Mouse (Mus musculus): ENCODE data around the gene Rasgef1b. TPM values are rescaled to one million over a fixed set of nuclear protein-coding genes. Genes with fewer than 3 reads are reported as not detected.
"Not testable (repeated sequence)": the region's sequence is repeated elsewhere in the genome, so short reads cannot be mapped to it uniquely, and the experiment has no call there.

The Rasgef1b gene
- total RNA-seq, 4 experiments from 2014 or later, result 15.6 to 18.0 (median 16.5) TPM

- DNase-seq (ENCODE audit: low spot score in 2 of 2), result no peak
Measured at GRCm38 (mm10) chr5:99230476-99230875, 498.4 kb downstream of the Rasgef1b start.

GRCm38 (mm10) chr5:99227361-99227760 lies 501.5 kb downstream of the Rasgef1b start:
- DNase-seq (ENCODE audit: low spot score in 2 of 2), result no peak

GRCm38 (mm10) chr5:99224571-99225011 lies 504.3 kb downstream of the Rasgef1b start:
- DNase-seq (ENCODE audit: low spot score in 2 of 2), result peak in 1 of 2 experiments; percentile 12

GRCm38 (mm10) chr5:99223869-99224498 lies 504.9 kb downstream of the Rasgef1b start:
- DNase-seq (ENCODE audit: low spot score in 2 of 2), result no peak

- DNase-seq (ENCODE audit: low spot score in 2 of 2), result peak; percentile 25 to 31
Measured at GRCm38 (mm10) chr5:99218385-99218784, 510.5 kb downstream of the Rasgef1b start.

- DNase-seq (ENCODE audit: low spot score in 2 of 2), result not testable (repeated sequence)
Measured at GRCm38 (mm10) chr5:99216588-99217152, 512.2 kb downstream of the Rasgef1b start.

GRCm38 (mm10) chr5:99215207-99216157 lies 513.4 kb downstream of the Rasgef1b start:
- DNase-seq (ENCODE audit: low spot score in 2 of 2), result peak in 1 of 2 experiments; percentile 18

GRCm38 (mm10) chr5:99214400-99214799 lies 514.5 kb downstream of the Rasgef1b start:
- no peak for DNase-seq (ENCODE audit: low spot score in 2 of 2)

GRCm38 (mm10) chr5:99213211-99213610 lies 515.7 kb downstream of the Rasgef1b start:
- no peak for DNase-seq (ENCODE audit: low spot score in 2 of 2)

GRCm38 (mm10) chr5:99203475-99203874 lies 525.4 kb downstream of the Rasgef1b start:
- DNase-seq (ENCODE audit: low spot score in 2 of 2), result no peak

GRCm38 (mm10) chr5:99202074-99202837 lies 526.6 kb downstream of the Rasgef1b start:
- peak; percentile 47 to 72 for DNase-seq (ENCODE audit: low spot score in 2 of 2)

- DNase-seq (ENCODE audit: low spot score in 2 of 2), result no peak
Measured at GRCm38 (mm10) chr5:99195436-99195835, 533.4 kb downstream of the Rasgef1b start.

- no peak for DNase-seq (ENCODE audit: low spot score in 2 of 2)
Measured at GRCm38 (mm10) chr5:99190941-99191800, 537.7 kb downstream of the Rasgef1b start.

- no peak for DNase-seq (ENCODE audit: low spot score in 2 of 2)
Measured at GRCm38 (mm10) chr5:99183637-99184036, 545.2 kb downstream of the Rasgef1b start.

GRCm38 (mm10) chr5:99174608-99175385 lies 554.1 kb downstream of the Rasgef1b start:
- DNase-seq (ENCODE audit: low spot score in 2 of 2), result no peak

- DNase-seq (ENCODE audit: low spot score in 2 of 2), result no peak
Measured at GRCm38 (mm10) chr5:99169836-99170235, 559.0 kb downstream of the Rasgef1b start.

GRCm38 (mm10) chr5:99167767-99168166 lies 561.1 kb downstream of the Rasgef1b start:
- DNase-seq (ENCODE audit: low spot score in 2 of 2), result no peak
